Mouse (Mus musculus) small intestine, adult 2 months (tissue): ENCODE data around the gene Nepro.

Experiments used
- CTCF ChIP-seq: fragments of 200-500 bp; IDR thresholded peaks from 2 replicates; pipeline ENCODE4 v1.5.1; 2012; ENCODE audit warnings: low read depth, mild to moderate bottlenecking, control low read depth, inconsistent platforms, low read length, moderate library complexity, mixed read lengths; ENCODE audit not compliant: insufficient replicate concordance, insufficient read length; ENCODE audit errors: extremely low read depth
- POLR2A ChIP-seq: fragments of 200-500 bp; IDR thresholded peaks from 2 replicates; pipeline ENCODE4 v1.6.1; 2012; ENCODE audit warnings: low read depth, mild to moderate bottlenecking, control low read depth, inconsistent platforms, low read length, moderate library complexity

DNA sequence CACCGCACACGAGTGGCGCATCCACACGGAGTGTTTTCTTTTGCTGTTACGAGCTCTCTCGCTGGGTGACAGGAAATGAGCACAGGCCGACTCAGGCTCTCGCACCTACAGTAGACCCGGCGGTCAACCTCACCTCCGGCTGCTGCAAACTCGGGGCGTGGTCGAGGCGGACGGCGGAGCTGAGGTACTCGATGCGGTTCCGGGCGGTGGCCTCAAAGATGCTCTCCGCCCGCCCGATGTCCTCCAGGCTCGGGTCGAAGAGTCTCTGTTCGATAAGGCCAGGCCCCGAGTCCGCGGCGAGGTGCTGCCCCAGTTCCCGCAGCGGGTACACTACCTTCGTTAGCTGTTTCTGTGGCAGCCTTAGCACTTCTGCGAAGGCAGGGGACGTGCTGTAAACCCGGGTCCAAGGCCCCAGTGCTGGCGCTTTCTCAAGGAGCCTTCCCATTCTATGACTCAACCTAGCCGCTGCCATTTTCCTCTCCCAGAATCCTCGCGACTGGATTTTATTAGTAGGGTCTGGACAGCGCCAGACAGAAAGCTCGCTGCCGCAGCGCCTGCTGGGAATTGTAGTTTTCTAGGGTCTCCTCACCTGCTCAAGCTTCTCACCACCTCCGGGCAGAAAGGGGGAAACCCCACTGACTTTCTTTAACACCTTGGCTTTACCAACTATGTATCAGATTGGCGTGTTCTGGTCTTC is 21.9 kb downstream of the Nepro start, which contains the start of gene Gtpbp8:
- TF ChIP-seq POLR2A (peak; percentile 56; the same call in 1 of the 2 replicates), CTCF (no peak)
